Mouse (Mus musculus) stomach, embryonic 15.5 days (tissue): ENCODE measurements at regions not wholly inside any gene's neighbourhood (a gene's known extent, or its start where the extent isn't known, plus 50 kb on each side); places are given as distances from the start of the nearest gene placed in this dataset.

Experiments used
- ATAC-seq: fragments of 200-750 bp; cut with Nextera tagmentation; 2 replicates; pipeline ENCODE4 v1.8.0; 2017; ENCODE audit warnings: low read depth, moderate number of reproducible peaks, moderate TSS enrichment; ENCODE audit not compliant: insufficient read depth, low FRiP score
- H3K27ac ChIP-seq: fragments of 300-500 bp; sonication (generic); 2 replicates; pipeline ENCODE4 v1.5.1; 2015; ENCODE audit warnings: mild to moderate bottlenecking, inconsistent platforms
- H3K27me3 ChIP-seq: fragments of 300-500 bp; sonication (generic); replicated peaks from 2 replicates; pipeline ENCODE4 v1.6.1; 2015; ENCODE audit warnings: inconsistent platforms
- H3K36me3 ChIP-seq: fragments of 300-500 bp; sonication (generic); 2 replicates; pipeline ENCODE4 v1.6.1; 2015; ENCODE audit warnings: inconsistent platforms
- H3K4me1 ChIP-seq: fragments of 300-500 bp; sonication (generic); 2 replicates; pipeline ENCODE4 v1.6.1; 2015; ENCODE audit warnings: inconsistent platforms
- H3K4me2 ChIP-seq: fragments of 300-500 bp; sonication (generic); 2 replicates; pipeline ENCODE4 v1.6.1; 2015; ENCODE audit warnings: mild to moderate bottlenecking, inconsistent platforms
- H3K4me3 ChIP-seq: fragments of 300-500 bp; sonication (generic); replicated peaks from 2 replicates; pipeline ENCODE4 v1.5.1; 2015; ENCODE audit warnings: inconsistent platforms
- H3K9ac ChIP-seq: fragments of 300-500 bp; sonication (generic); 2 replicates; pipeline ENCODE4 v1.6.1; 2015; ENCODE audit warnings: inconsistent platforms
- H3K9me3 ChIP-seq: fragments of 300-500 bp; sonication (generic); 2 replicates; pipeline ENCODE4 v1.6.1; 2016; ENCODE audit warnings: inconsistent platforms
- WGBS: fragments of 180-500 bp; shearing (Covaris S2); methylation state at CpG from one replicate; pipeline ENCODE4 v1.1.7; 2015; 5-methylcytosine and 5-hydroxymethylcytosine counted together

DNA sequence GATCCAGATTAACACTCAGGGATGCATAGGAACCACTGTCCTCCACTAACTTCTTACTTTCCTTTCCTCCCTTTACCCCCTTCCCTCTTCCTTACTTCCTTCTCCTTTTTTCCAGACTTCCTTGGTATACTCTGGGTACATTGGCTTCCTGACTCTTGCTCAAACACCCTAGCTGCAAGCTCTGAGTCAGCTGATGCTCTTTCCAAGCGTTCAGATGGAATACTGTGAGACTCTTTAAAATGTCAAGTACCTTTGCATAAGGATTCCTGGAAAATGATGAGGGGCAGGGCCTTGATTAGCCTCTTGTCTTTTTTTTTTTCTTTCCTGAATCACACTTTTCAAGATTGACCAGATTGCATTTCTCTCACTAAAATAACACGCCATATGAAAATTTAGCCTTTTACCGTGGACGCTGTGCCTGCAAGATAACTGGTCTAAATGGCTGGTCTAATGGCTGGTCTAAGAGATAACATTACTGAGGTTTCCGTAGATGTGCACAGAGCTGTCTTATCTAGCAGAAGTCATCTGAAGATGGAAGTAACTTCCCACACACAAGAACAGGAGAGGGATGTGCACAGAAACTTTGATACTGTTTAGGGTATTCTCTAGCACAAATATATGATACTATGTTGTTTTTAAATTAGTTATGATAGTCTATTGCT, 404.9 kb downstream of the Rprm start:
- no peaks in the 10 kb centered on the region for H3K27me3 ChIP-seq
- H3K4me3 ChIP-seq, result no peak overlapping the region
- no peak overlapping the region for H3K27ac ChIP-seq
- WGBS, result 70% methylated on average over 5 of the region's 5 CpGs
- H3K4me2 ChIP-seq, result no peak overlapping the region
- ATAC-seq, result no peak
- no peaks in the 10 kb centered on the region for H3K36me3 ChIP-seq
- no peaks in the 10 kb centered on the region for H3K4me1 ChIP-seq
- H3K9me3 ChIP-seq, result no peaks in the 10 kb centered on the region
- no peak overlapping the region for H3K9ac ChIP-seq

DNA sequence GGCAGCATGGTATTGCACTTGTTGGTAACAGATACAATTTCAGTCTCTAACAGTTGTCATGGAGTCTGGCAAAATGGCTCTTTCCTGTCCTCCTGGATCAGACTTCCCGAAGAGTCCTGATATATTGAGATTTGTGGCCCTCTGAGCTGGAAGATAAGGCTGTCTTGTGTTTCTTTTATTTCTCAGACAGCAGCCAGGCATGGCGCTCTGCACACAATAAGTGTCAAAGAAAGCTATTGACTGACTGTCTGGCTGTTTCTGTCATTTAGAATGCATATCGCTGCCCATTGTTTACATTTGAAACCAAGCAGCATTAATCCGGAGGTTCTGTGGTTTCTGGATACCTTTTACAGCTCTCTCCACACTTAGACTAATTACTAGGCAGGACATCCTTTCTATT, 402.8 kb downstream of the Rprm start:
- 19% methylated on average over 4 of the region's 4 CpGs for WGBS

DNA sequence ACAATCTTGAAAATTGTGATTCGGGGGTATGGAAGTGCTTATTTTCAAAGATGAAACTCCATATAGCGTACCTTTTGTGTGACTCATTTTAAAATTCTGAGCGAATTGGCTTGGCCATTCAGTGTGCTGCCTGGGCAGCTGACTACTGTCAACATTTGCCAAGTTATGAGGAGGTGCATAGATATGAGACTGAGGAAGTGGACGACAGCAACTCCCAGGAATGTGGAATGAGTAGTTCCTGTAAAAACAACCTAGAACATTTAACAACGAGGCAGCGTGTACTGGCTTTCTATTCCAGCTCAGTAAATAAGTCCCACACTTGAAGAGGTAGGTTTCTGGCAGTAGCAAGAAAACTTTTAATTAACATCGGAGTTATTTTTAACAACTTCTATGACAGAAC, 398.1 kb downstream of the Rprm start:
- no peak; the same call in 1 of the 2 replicates for ATAC-seq
- H3K9ac ChIP-seq, result no peak overlapping the region

More for the DNA sequence above, 402.8 kb downstream of the Rprm start:
- H3K27me3 ChIP-seq, result no peaks in the 10 kb centered on the region
- no peak overlapping the region for H3K9ac ChIP-seq
- H3K4me3 ChIP-seq, result no peak overlapping the region
- H3K27ac ChIP-seq, result no peak overlapping the region
- ATAC-seq, result no peak
- H3K36me3 ChIP-seq, result no peaks in the 10 kb centered on the region
- H3K4me2 ChIP-seq, result no peak overlapping the region
- H3K9me3 ChIP-seq, result no peaks in the 10 kb centered on the region
- H3K4me1 ChIP-seq, result no peaks in the 10 kb centered on the region

DNA sequence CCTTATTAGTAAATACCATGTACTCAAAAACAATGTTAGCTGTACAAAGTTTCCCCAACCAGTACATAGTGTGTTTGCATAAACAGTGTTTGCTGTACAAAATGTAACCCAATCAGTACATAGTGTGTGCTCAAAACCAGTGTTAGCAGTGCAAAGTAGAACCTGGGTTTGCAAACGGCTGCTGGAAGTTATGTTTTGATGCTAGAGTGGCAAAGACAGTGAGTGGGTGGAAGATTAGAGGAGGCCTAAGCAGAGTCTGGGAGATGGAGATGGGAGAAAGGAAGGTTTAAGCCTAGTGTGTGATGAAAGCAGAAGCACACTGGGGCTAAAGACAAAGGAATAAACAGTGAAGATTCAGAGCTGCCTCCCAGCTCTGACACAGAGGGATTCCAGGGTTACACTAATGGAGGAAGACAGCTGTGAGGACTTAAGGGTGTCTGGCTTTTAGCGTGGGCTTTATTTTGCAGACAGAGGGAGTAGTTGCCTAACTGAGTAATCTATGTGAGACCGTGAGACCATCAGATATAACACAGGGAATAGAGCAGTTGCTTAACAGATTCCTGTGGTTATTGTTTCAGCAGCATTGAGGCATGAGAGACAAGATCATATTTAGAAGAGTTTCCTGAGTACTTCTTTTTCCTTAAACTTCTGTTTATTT, 396.0 kb downstream of the Rprm start:
- Histone ChIP-seq H3K27ac (peak overlapping the region; percentile 40; the same call in 1 of the 2 replicates), H3K4me1 (no peaks in the 10 kb centered on the region), H3K9me3 (no peaks in the 10 kb centered on the region), H3K9ac (no peak overlapping the region), H3K36me3 (no peaks in the 10 kb centered on the region), H3K4me3 (no peak overlapping the region), H3K27me3 (no peaks in the 10 kb centered on the region), H3K4me2 (no peak overlapping the region)
- peak; percentile 50; the same call in 1 of the 2 replicates for ATAC-seq
- WGBS, result 28% methylated on average over 3 of the region's 3 CpGs

More for the DNA sequence above, 398.1 kb downstream of the Rprm start:
- Histone ChIP-seq H3K27me3 (no peaks in the 10 kb centered on the region), H3K4me3 (no peak overlapping the region), H3K9me3 (no peaks in the 10 kb centered on the region), H3K4me2 (no peak overlapping the region), H3K36me3 (no peaks in the 10 kb centered on the region), H3K4me1 (no peaks in the 10 kb centered on the region), H3K27ac (no peak overlapping the region)
- WGBS, result 60% methylated on average over 7 of the region's 7 CpGs

DNA sequence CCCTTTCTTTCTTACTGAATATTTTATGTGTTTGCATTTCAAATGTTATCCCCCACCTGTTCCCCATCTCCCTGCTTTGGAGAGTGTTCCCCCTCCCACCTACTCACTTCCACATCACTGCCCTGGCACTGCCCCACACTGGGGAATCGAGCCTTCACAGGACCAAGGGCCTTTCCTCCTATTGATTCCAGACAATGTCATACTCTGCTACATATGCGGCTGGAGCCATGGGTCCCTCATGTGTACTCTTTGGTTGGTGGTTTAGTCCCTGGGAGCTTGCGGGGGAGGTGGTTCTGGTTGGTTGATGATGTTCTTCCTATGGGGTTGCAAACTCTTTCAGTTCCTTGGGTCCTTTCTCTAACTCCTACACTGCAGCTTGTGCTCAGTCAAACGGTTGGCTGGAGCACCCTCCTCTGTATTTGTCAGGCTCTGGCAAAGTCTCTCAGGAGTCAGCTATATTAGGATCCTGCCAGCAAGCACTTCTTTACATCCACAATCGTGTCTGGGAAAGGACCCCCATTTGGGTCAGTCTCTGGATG, 393.7 kb downstream of the Rprm start:
- Histone ChIP-seq H3K9ac (no peak overlapping the region), H3K27me3 (no peaks in the 10 kb centered on the region), H3K4me2 (no peak overlapping the region), H3K4me1 (no peaks in the 10 kb centered on the region), H3K27ac (no peak overlapping the region), H3K9me3 (no peaks in the 10 kb centered on the region), H3K4me3 (no peak overlapping the region), H3K36me3 (no peaks in the 10 kb centered on the region)
- 78% methylated on average over 5 of the region's 5 CpGs for WGBS
- no peak for ATAC-seq

DNA sequence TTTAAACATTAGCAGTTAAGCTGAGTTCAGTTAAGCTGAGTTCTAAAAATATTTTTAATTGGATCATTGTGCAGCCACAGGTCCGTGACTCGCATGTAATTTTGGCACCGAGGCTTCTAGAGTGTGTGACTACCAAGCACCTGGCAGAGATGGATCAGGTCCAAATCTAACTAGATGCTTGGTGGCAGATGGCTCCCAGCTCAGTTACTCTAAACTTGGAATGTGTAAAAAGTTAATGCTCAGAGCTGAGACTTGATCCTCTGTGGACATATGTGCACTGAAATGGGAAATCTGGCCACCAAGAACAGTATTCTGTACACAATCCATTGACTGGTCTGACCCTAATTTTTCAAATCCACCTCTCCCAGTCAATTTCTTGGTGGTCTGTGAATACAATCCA, 374.1 kb downstream of the Rprm start:
- Histone ChIP-seq H3K9ac (no peak overlapping the region), H3K27ac (no peak overlapping the region), H3K4me1 (no peaks in the 10 kb centered on the region), H3K4me3 (no peak overlapping the region), H3K4me2 (no peak overlapping the region), H3K9me3 (no peaks in the 10 kb centered on the region), H3K36me3 (no peaks in the 10 kb centered on the region), H3K27me3 (no peaks in the 10 kb centered on the region)
- 49% methylated on average over 3 of the region's 3 CpGs for WGBS
- no peak for ATAC-seq

DNA sequence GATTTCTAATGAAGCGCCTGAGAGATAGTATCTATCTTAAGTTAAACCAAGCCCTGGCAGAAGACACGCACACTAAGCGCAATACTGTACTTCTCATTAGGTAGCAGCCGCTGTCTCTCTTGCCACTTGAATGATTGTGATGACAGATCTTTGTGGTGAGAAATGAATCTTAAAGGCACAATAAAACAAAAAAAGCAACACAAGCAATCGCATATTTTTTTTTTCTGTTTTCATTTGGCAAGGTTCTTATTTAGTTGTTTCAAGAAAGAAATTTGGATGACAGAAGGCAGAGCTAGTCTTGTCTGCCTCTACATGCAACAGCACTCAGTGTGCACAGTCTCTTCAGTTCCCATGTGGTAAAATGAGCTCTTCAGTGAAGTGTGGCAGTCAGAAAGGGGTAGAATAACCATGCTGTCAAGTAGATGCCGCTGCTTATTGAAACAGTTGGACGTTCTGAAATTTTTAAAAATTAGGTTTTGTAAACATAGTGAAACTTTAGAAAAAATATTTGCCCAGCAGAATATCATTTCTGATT, 372.2 kb downstream of the Rprm start:
- H3K4me3 ChIP-seq, result no peak overlapping the region
- H3K27ac ChIP-seq, result no peak overlapping the region
- WGBS, result 82% methylated on average over 7 of the region's 7 CpGs
- no peaks in the 10 kb centered on the region for H3K36me3 ChIP-seq
- H3K9ac ChIP-seq, result no peak overlapping the region
- no peak overlapping the region for H3K4me2 ChIP-seq
- H3K9me3 ChIP-seq, result no peaks in the 10 kb centered on the region
- no peaks in the 10 kb centered on the region for H3K4me1 ChIP-seq
- ATAC-seq, result no peak
- no peaks in the 10 kb centered on the region for H3K27me3 ChIP-seq

DNA sequence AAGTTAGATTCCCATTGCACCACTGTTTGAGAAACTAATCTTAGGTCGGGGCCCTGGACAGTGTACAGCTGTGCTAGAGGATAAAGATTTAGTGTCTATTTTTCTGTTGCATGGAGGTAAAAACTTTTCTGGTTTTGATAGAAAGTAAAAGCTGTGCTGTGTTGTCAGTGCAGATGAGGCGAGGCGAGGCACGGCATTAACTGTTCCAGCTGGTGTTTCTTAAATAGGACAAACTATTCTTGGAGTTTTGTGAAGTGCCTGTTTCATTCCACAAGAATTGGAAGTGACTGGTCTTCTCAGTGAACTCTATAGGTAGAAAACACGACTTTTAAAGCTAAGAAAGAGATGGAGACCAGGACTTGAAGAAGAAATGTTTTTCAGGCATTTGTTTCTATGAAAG, 370.3 kb downstream of the Rprm start:
- Histone ChIP-seq H3K27me3 (no peaks in the 10 kb centered on the region), H3K4me2 (no peak overlapping the region), H3K9me3 (no peaks in the 10 kb centered on the region), H3K27ac (no peak overlapping the region), H3K4me3 (no peak overlapping the region), H3K4me1 (no peaks in the 10 kb centered on the region), H3K36me3 (no peaks in the 10 kb centered on the region), H3K9ac (no peak overlapping the region)
- no peak for ATAC-seq
- 30% methylated on average over 5 of the region's 5 CpGs for WGBS

DNA sequence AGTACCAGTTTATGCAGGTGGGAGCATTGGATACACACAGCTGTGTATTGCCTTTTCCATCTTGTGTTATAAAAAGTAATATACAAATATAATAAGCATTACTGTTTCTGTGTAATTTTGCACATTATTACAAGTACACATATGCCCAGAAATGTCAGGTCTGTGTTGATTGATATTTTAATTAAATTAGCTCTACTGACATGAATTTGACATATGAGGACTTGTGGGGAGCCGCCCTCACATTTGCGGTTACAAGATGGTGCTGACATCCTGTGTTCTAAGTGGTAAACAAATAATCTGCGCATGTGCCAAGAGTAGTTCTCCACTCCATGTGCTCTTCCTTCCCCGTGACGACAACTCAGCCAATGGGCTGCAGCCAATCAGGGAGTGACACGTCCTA, 362.1 kb downstream of the Rprm start:
- no peak overlapping the region for H3K27ac ChIP-seq
- no peaks in the 10 kb centered on the region for H3K9me3 ChIP-seq
- H3K4me1 ChIP-seq, result no peaks in the 10 kb centered on the region
- H3K4me3 ChIP-seq, result no peak overlapping the region
- H3K27me3 ChIP-seq, result no peaks in the 10 kb centered on the region
- H3K4me2 ChIP-seq, result no peak overlapping the region
- WGBS, result 88% methylated on average over 6 of the region's 6 CpGs
- H3K36me3 ChIP-seq, result no peaks in the 10 kb centered on the region
- H3K9ac ChIP-seq, result no peak overlapping the region
- ATAC-seq, result no peak

DNA sequence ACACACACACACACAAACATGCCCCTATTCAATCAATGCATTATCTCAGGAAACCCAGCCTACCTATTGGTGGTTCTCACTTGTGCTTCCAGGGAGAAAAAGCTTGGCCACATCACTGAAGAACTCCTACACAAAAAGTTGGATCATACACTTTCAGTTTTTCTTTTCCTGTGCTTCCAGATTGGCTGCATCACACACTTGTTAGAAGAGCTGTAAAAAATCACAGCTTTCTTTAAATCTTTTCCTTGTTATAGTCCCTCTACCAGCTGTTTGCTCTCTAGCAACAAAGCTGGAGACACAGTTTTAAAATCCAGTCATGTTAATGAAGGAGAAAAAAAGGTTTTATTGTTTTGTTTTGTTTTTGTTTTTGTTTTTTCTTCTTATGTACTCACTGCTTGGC, 356.7 kb downstream of the Rprm start:
- Histone ChIP-seq H3K9me3 (no peaks in the 10 kb centered on the region), H3K9ac (no peak overlapping the region), H3K27ac (no peak overlapping the region), H3K4me2 (no peak overlapping the region), H3K27me3 (no peaks in the 10 kb centered on the region), H3K36me3 (no peaks in the 10 kb centered on the region), H3K4me1 (no peaks in the 10 kb centered on the region), H3K4me3 (no peak overlapping the region)
- no peak for ATAC-seq

DNA sequence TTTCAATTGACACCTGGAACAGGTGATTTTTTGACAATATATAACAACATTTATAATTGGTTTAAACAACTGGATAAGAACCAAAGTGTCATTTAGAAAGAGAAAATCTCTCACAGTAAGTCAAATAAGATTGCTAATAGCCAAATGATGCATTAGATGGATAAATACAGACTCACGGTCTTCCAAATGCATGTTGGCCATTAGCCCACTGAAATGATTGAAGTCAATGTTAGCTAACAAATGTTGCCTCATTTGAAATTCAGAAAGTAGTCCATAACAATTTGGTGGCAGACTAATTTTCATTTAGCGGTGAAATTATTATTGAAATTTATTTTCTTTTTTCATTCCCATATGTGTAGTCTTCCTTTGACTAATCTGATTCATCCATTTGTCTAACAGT, 354.9 kb downstream of the Rprm start:
- no peak for ATAC-seq
- 88% methylated on average over 2 of the region's 2 CpGs for WGBS
- Histone ChIP-seq H3K9me3 (no peaks in the 10 kb centered on the region), H3K4me2 (no peak overlapping the region), H3K9ac (no peak overlapping the region), H3K27me3 (no peaks in the 10 kb centered on the region), H3K4me3 (no peak overlapping the region), H3K4me1 (no peaks in the 10 kb centered on the region), H3K27ac (no peak overlapping the region), H3K36me3 (no peaks in the 10 kb centered on the region)

DNA sequence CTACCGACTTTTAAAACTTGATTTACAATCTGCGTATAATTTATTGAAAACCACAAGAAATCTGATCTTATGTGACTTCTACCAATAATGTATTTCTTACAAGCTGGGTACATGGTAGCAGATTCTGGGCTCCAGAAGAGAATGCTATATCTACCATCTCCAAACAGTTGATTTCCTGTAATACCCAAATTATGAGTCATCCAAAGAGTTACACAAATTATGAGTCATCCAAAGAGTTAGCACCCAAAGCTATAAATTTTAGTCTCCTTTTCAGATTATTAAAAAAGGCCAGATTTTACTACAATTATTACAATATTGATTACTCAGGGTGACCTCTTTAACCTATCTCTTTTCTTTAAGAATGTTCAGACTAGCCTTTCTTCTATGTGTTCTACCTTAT, 321.9 kb downstream of the Rprm start:
- Histone ChIP-seq H3K27ac (no peak overlapping the region), H3K9ac (no peak overlapping the region), H3K9me3 (no peaks in the 10 kb centered on the region), H3K4me1 (no peaks in the 10 kb centered on the region), H3K36me3 (no peaks in the 10 kb centered on the region), H3K27me3 (no peaks in the 10 kb centered on the region), H3K4me2 (no peak overlapping the region), H3K4me3 (no peak overlapping the region)
- ATAC-seq, result no peak
- WGBS, result 86% methylated on average over 2 of the region's 2 CpGs
